Mouse (Mus musculus): ENCODE measurements around the gene Cox5b. TPM values are rescaled to one million over a fixed set of nuclear protein-coding genes. Genes with fewer than 3 reads are reported as not detected.
A peak's percentile ranks its signal among the peaks of the same experiment; 100 is the strongest.

Cox5b gene
- polyA plus RNA-seq, 1 experiment from 2014 or later, result 606 TPM

GRCm38 (mm10) chr1:36723146-36724056 is 32.2 kb downstream of the Cox5b start:
- no peak overlapping the region for H3K4me3 ChIP-seq (replicated peaks; ENCODE audit: low read depth, low read length)
- no peak overlapping the region for H3K9ac ChIP-seq (replicated peaks; ENCODE audit: low read length)
- ATAC-seq (ENCODE audit: low FRiP score, low TSS enrichment) (no peak), DNase-seq (no peak)
- H3K27ac ChIP-seq (replicated peaks; ENCODE audit: low read depth, low read length), result no peak overlapping the region
- no peaks in the 10 kb centered on the region for H3K9me3 ChIP-seq (ENCODE audit: control insufficient read depth, low read length)
- H3K36me3 ChIP-seq (ENCODE audit: control insufficient read depth, insufficient read depth, low read length), result no peaks in the 10 kb centered on the region
- H3K4me1 ChIP-seq (ENCODE audit: control insufficient read depth, insufficient read depth, low read length), result no peaks in the 10 kb centered on the region
- no peak overlapping the region for H3K4me2 ChIP-seq (ENCODE audit: low read length)
- WGBS, result 83% methylated on average over 16 of the region's 16 CpGs
- no peaks in the 10 kb centered on the region for H3K27me3 ChIP-seq (ENCODE audit: control insufficient read depth, insufficient read depth, low read length)

GRCm38 (mm10) chr1:36724057-36724431 is 32.8 kb downstream of the Cox5b start:
- Histone ChIP-seq H3K27ac (replicated peaks; ENCODE audit: low read depth, low read length) (no peak overlapping the region), H3K27me3 (ENCODE audit: control insufficient read depth, insufficient read depth, low read length) (no peaks in the 10 kb centered on the region), H3K36me3 (ENCODE audit: control insufficient read depth, insufficient read depth, low read length) (no peaks in the 10 kb centered on the region), H3K4me3 (replicated peaks; ENCODE audit: low read depth, low read length) (no peak overlapping the region), H3K4me2 (ENCODE audit: low read length) (no peak overlapping the region), H3K9me3 (ENCODE audit: control insufficient read depth, low read length) (no peaks in the 10 kb centered on the region), H3K4me1 (ENCODE audit: control insufficient read depth, insufficient read depth, low read length) (no peaks in the 10 kb centered on the region), H3K9ac (replicated peaks; ENCODE audit: low read length) (no peak overlapping the region)
- WGBS, result 77% methylated on average over 4 of the region's 4 CpGs
- ATAC-seq (ENCODE audit: low FRiP score, low TSS enrichment) (no peak), DNase-seq (no peak)

GRCm38 (mm10) chr1:36737300-36737699 is 46.1 kb downstream of the Cox5b start:
- Histone ChIP-seq H3K4me1 (ENCODE audit: control insufficient read depth, insufficient read depth, low read length) (no peaks in the 10 kb centered on the region), H3K9ac (replicated peaks; ENCODE audit: low read length) (no peak overlapping the region), H3K4me2 (ENCODE audit: low read length) (no peak overlapping the region), H3K9me3 (ENCODE audit: control insufficient read depth, low read length) (no peaks in the 10 kb centered on the region), H3K27ac (replicated peaks; ENCODE audit: low read depth, low read length) (no peak overlapping the region), H3K36me3 (ENCODE audit: control insufficient read depth, insufficient read depth, low read length) (no peaks in the 10 kb centered on the region), H3K4me3 (replicated peaks; ENCODE audit: low read depth, low read length) (no peak overlapping the region), H3K27me3 (ENCODE audit: control insufficient read depth, insufficient read depth, low read length) (no peaks in the 10 kb centered on the region)
- peak; percentile 95 for DNase-seq
- ATAC-seq (ENCODE audit: low FRiP score, low TSS enrichment), result no peak
- WGBS, result 18% methylated on average over 4 of the region's 4 CpGs

GRCm38 (mm10) chr1:36739231-36739630 is 48.0 kb downstream of the Cox5b start:
- no peak overlapping the region for H3K27ac ChIP-seq (replicated peaks; ENCODE audit: low read depth, low read length)
- no peaks in the 10 kb centered on the region for H3K27me3 ChIP-seq (ENCODE audit: control insufficient read depth, insufficient read depth, low read length)
- DNase-seq (no peak), ATAC-seq (ENCODE audit: low FRiP score, low TSS enrichment) (no peak)
- no peak overlapping the region for H3K4me3 ChIP-seq (replicated peaks; ENCODE audit: low read depth, low read length)
- no peaks in the 10 kb centered on the region for H3K9me3 ChIP-seq (ENCODE audit: control insufficient read depth, low read length)
- no peaks in the 10 kb centered on the region for H3K36me3 ChIP-seq (ENCODE audit: control insufficient read depth, insufficient read depth, low read length)
- no peak overlapping the region for H3K9ac ChIP-seq (replicated peaks; ENCODE audit: low read length)
- no peak overlapping the region for H3K4me2 ChIP-seq (ENCODE audit: low read length)
- 55% methylated on average over 5 of the region's 5 CpGs for WGBS
- peaks cover 5% of the 10 kb centered on the region for H3K4me1 ChIP-seq (ENCODE audit: control insufficient read depth, insufficient read depth, low read length)

- DNase-seq (no peak), ATAC-seq (ENCODE audit: low FRiP score, low TSS enrichment) (no peak)
These were observed 51.8 kb downstream of the Cox5b start for GRCm38 (mm10) chr1:36743046-36743445.

More at GRCm38 (mm10) chr1:36743046-36743445, 51.8 kb downstream of the Cox5b start:
- Histone ChIP-seq H3K27ac (replicated peaks; ENCODE audit: low read depth, low read length) (no peak overlapping the region), H3K4me1 (ENCODE audit: control insufficient read depth, insufficient read depth, low read length) (peaks cover 15% of the 10 kb centered on the region), H3K27me3 (ENCODE audit: control insufficient read depth, insufficient read depth, low read length) (no peaks in the 10 kb centered on the region), H3K9ac (replicated peaks; ENCODE audit: low read length) (no peak overlapping the region), H3K9me3 (ENCODE audit: control insufficient read depth, low read length) (no peaks in the 10 kb centered on the region), H3K4me3 (replicated peaks; ENCODE audit: low read depth, low read length) (no peak overlapping the region), H3K4me2 (ENCODE audit: low read length) (no peak overlapping the region), H3K36me3 (ENCODE audit: control insufficient read depth, insufficient read depth, low read length) (no peaks in the 10 kb centered on the region)
- WGBS, result 81% methylated on average over 9 of the region's 9 CpGs

Small RNAs within 50 kb of the gene (microRNA-seq; reads per million reads assigned to microRNA genes)
- not detected for gene Gm24133

Other genes starting within 250 kb of the Cox5b start
- 41.2 and 42.7 TPM in 2 replicates for gene Lman2l, start 246.2 kb upstream of the Cox5b start, polyA plus RNA-seq (2014; fragmentation: Nextera tagmentation; extraction: Ambion mirVana)
- 9.5 and 11.9 TPM in 2 replicates for gene Cnnm4, start 219.8 kb upstream of the Cox5b start, polyA plus RNA-seq (2014; fragmentation: Nextera tagmentation; extraction: Ambion mirVana)
- 6.5 and 7.6 TPM in 2 replicates for gene Cnnm3, start 179.6 kb upstream of the Cox5b start, polyA plus RNA-seq (2014; fragmentation: Nextera tagmentation; extraction: Ambion mirVana)
- gene Ankrd23, start 154.6 kb upstream of the Cox5b start, polyA plus RNA-seq (2014; fragmentation: Nextera tagmentation; extraction: Ambion mirVana), result 10.4 and 10.5 TPM in 2 replicates
- gene Gm42417, start 152.0 kb upstream of the Cox5b start, polyA plus RNA-seq (2014; fragmentation: Nextera tagmentation; extraction: Ambion mirVana), result not detected in 2 replicates
- 22.3 and 28.5 TPM in 2 replicates for gene Ankrd39, start 144.0 kb upstream of the Cox5b start, polyA plus RNA-seq (2014; fragmentation: Nextera tagmentation; extraction: Ambion mirVana)
- 4.7 and 8.7 TPM in 2 replicates for gene Sema4c, start 133.1 kb upstream of the Cox5b start, polyA plus RNA-seq (2014; fragmentation: Nextera tagmentation; extraction: Ambion mirVana)
- 0.29 TPM in 1 of 2 replicates, not detected in the other for gene Fam178b, start 8.3 kb upstream of the Cox5b start, polyA plus RNA-seq (2014; fragmentation: Nextera tagmentation; extraction: Ambion mirVana)
- 0.51 and 0.80 TPM in 2 replicates for gene 4933424G06Rik, start 18.7 kb downstream of the Cox5b start, polyA plus RNA-seq (2014; fragmentation: Nextera tagmentation; extraction: Ambion mirVana)
- 77.9 and 81.9 TPM in 2 replicates for gene Actr1b, start 23.0 kb downstream of the Cox5b start, polyA plus RNA-seq (2014; fragmentation: Nextera tagmentation; extraction: Ambion mirVana)
- 1.7 and 2.0 TPM in 2 replicates for gene Zap70, start 70.3 kb downstream of the Cox5b start, polyA plus RNA-seq (2014; fragmentation: Nextera tagmentation; extraction: Ambion mirVana)

All from midbrain, embryonic 14.5 days (tissue).